Mouse (Mus musculus): Measurements from ENCODE around the gene Tekt3.

DNA sequence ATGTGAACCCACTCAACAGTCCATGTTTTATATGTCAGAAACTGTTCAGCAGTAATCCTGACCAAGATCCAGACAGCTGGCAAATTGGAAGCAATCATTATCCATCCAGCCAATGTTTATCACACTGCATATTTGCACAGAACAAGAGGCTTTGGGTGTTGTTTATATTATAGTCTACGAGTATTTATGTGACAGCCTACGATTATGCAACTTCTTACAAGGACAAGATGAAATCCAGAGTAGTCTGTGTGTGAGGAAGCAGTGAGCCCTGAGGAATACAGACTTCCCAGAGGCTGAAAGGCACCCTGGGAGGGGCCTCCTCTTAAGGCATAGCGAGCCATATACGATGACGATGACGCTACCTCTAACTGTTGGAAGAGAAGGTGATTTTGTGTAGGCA is 36.0 kb upstream of the Tekt3 start:
- TF ChIP-seq POLR2A (IDR thresholded peaks at IDR 0.05; ENCODE audit: borderline replicate concordance, insufficient read depth, low read length) (no peak), CTCF (IDR thresholded peaks at IDR 0.05; ENCODE audit: borderline replicate concordance, insufficient read depth, low read depth, low read length) (no peak)

Measured in cerebellum, adult 2 months (tissue).